Mouse (Mus musculus): ENCODE data around the gene Coq9.

DNA sequence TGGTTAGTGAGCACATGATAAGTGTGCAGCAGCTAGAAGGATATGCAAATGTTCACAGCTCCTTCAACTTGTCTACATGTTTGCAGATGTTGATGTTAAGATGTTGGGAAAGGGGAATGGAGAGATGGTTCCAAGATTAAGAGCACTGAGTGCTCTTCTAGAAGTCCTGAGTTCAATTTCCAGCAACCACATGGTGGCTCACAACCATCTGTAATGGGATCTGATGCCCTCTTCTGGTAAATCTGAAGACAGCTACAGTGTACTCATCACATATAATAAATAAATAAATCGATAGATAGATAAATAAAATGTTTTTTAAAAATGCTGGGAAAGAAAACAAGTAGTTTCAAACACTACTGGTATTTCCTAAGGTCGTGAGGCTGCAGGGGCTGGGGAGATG is 3.1 kb downstream of the Coq9 start:
- no peak for TF ChIP-seq EP300 (IDR thresholded peaks at IDR 0.05; ENCODE audit: low read depth)
- TF ChIP-seq CTCF (IDR thresholded peaks at IDR 0.05; ENCODE audit: low read depth) = no peak; the same call in 1 of the 2 replicates
